Mouse (Mus musculus): ENCODE measurements around the gene Mical3. TPM values are rescaled to one million over a fixed set of nuclear protein-coding genes. Genes with fewer than 3 reads are reported as not detected.
A peak's percentile ranks its signal among the peaks of the same experiment; 100 is the strongest.

Gene Mical3
- total RNA-seq, 2 experiments from 2014 or later: 47.4 to 48.7 TPM

GRCm38 (mm10) chr6:121011709-121012108 lies 119.1 kb downstream of the Mical3 start:
- no peak for DNase-seq

- DNase-seq: no peak
Measured at GRCm38 (mm10) chr6:121009651-121010050, 121.1 kb downstream of the Mical3 start.

GRCm38 (mm10) chr6:121004959-121005358 lies 125.8 kb downstream of the Mical3 start:
- DNase-seq: no peak

GRCm38 (mm10) chr6:121002952-121003351 lies 127.8 kb downstream of the Mical3 start:
- DNase-seq: no peak

- DNase-seq: no peak
Measured at GRCm38 (mm10) chr6:120999860-121000526, 130.8 kb downstream of the Mical3 start.

- DNase-seq: no peak
Measured at GRCm38 (mm10) chr6:120999087-120999486, 131.7 kb downstream of the Mical3 start.

GRCm38 (mm10) chr6:120996607-120997006 lies 134.2 kb downstream of the Mical3 start:
- no peak for DNase-seq

- no peak for DNase-seq
Measured at GRCm38 (mm10) chr6:120995541-120995940, 135.3 kb downstream of the Mical3 start.

GRCm38 (mm10) chr6:120991857-120992256 lies 138.9 kb downstream of the Mical3 start:
- no peak for DNase-seq

GRCm38 (mm10) chr6:120987571-120988084 lies 143.2 kb downstream of the Mical3 start:
- DNase-seq: peak; percentile 16 to 35

GRCm38 (mm10) chr6:120987164-120987563 lies 143.6 kb downstream of the Mical3 start:
- no peak for DNase-seq

GRCm38 (mm10) chr6:120986172-120986571 lies 144.6 kb downstream of the Mical3 start:
- no peak for DNase-seq

- no peak for DNase-seq
Measured at GRCm38 (mm10) chr6:120982314-120982713, 148.5 kb downstream of the Mical3 start.

- DNase-seq: peak; percentile 53 to 63
Measured at GRCm38 (mm10) chr6:120981537-120981936, 149.3 kb downstream of the Mical3 start.

GRCm38 (mm10) chr6:120978019-120978621 lies 152.7 kb downstream of the Mical3 start:
- peak; percentile 52 to 66 for DNase-seq

- DNase-seq: peak; percentile 35 to 44
Measured at GRCm38 (mm10) chr6:120976991-120977390, 153.8 kb downstream of the Mical3 start.

GRCm38 (mm10) chr6:120976097-120976496 lies 154.7 kb downstream of the Mical3 start:
- DNase-seq: no peak

- DNase-seq: peak; percentile 83 to 86
Measured at GRCm38 (mm10) chr6:120971797-120972590, 158.8 kb downstream of the Mical3 start.

GRCm38 (mm10) chr6:120970939-120971796 lies 159.6 kb downstream of the Mical3 start:
- no peak for DNase-seq

- no peak for DNase-seq
Measured at GRCm38 (mm10) chr6:120965814-120966213, 165.0 kb downstream of the Mical3 start.

- no peak for DNase-seq
Measured at GRCm38 (mm10) chr6:120964179-120964578, 166.6 kb downstream of the Mical3 start.
